Mouse (Mus musculus): ENCODE measurements around the gene Atp2a2. TPM values are rescaled to one million over a fixed set of nuclear protein-coding genes. Genes with fewer than 3 reads are reported as not detected.
"Not testable (repeated sequence)": the region's sequence is repeated elsewhere in the genome, so short reads cannot be mapped to it uniquely, and the experiment has no call there.

The Atp2a2 gene
- polyA plus RNA-seq, 1 experiment from 2014 or later = 255 TPM

- 90% methylated on average over 8 of the region's 8 CpGs for WGBS (ENCODE audit: insufficient replicate concordance)
These were observed 70.8 kb downstream of the Atp2a2 start for GRCm38 (mm10) chr5:122431221-122431620.

GRCm38 (mm10) chr5:122430036-122430775 lies 71.8 kb downstream of the Atp2a2 start:
- Histone ChIP-seq H3K36me3 (ENCODE audit: control insufficient read depth, insufficient read depth, low read length) (peaks cover 46% of the 10 kb centered on the region), H3K9ac (ENCODE audit: low read depth, low read length) (no peak overlapping the region), H3K4me3 (ENCODE audit: low read depth, low read length) (no peak overlapping the region), H3K27me3 (ENCODE audit: control insufficient read depth, insufficient read depth, low read length) (no peaks in the 10 kb centered on the region), H3K9me3 (replicated peaks; ENCODE audit: control insufficient read depth, low read length) (no peaks in the 10 kb centered on the region), H3K27ac (ENCODE audit: low read depth, low read length) (no peak overlapping the region), H3K4me2 (no peak overlapping the region), H3K4me1 (ENCODE audit: control insufficient read depth, insufficient read depth, low read length) (no peaks in the 10 kb centered on the region)
- no peak for ATAC-seq (replicated peaks; ENCODE audit: insufficient number of reproducible peaks, low FRiP score, low TSS enrichment)
- 90% methylated on average over 4 of the region's 4 CpGs for WGBS (ENCODE audit: insufficient replicate concordance)

More at GRCm38 (mm10) chr5:122431221-122431620, 70.8 kb downstream of the Atp2a2 start:
- Histone ChIP-seq H3K4me3 (ENCODE audit: low read depth, low read length) (no peak overlapping the region), H3K27me3 (ENCODE audit: control insufficient read depth, insufficient read depth, low read length) (no peaks in the 10 kb centered on the region), H3K9me3 (replicated peaks; ENCODE audit: control insufficient read depth, low read length) (no peaks in the 10 kb centered on the region), H3K9ac (ENCODE audit: low read depth, low read length) (no peak overlapping the region), H3K36me3 (ENCODE audit: control insufficient read depth, insufficient read depth, low read length) (peaks cover 51% of the 10 kb centered on the region), H3K4me2 (no peak overlapping the region), H3K4me1 (ENCODE audit: control insufficient read depth, insufficient read depth, low read length) (no peaks in the 10 kb centered on the region), H3K27ac (ENCODE audit: low read depth, low read length) (no peak overlapping the region)
- no peak for ATAC-seq (replicated peaks; ENCODE audit: insufficient number of reproducible peaks, low FRiP score, low TSS enrichment)

- H3K36me3 ChIP-seq (ENCODE audit: control insufficient read depth, insufficient read depth, low read length) = peaks cover 25% of the 10 kb centered on the region
- H3K4me3 ChIP-seq (ENCODE audit: low read depth, low read length) = no peak overlapping the region
- no peak for ATAC-seq (replicated peaks; ENCODE audit: insufficient number of reproducible peaks, low FRiP score, low TSS enrichment)
- H3K27ac ChIP-seq (ENCODE audit: low read depth, low read length) = no peak overlapping the region
- WGBS (ENCODE audit: insufficient replicate concordance) = 81% methylated on average over 2 of the region's 2 CpGs
- no peak overlapping the region for H3K9ac ChIP-seq (ENCODE audit: low read depth, low read length)
- no peak overlapping the region for H3K4me2 ChIP-seq
- H3K27me3 ChIP-seq (ENCODE audit: control insufficient read depth, insufficient read depth, low read length) = no peaks in the 10 kb centered on the region
- H3K9me3 ChIP-seq (replicated peaks; ENCODE audit: control insufficient read depth, low read length) = no peaks in the 10 kb centered on the region
- H3K4me1 ChIP-seq (ENCODE audit: control insufficient read depth, insufficient read depth, low read length) = peaks cover 9% of the 10 kb centered on the region
These were observed 76.5 kb downstream of the Atp2a2 start for GRCm38 (mm10) chr5:122425550-122425949.

GRCm38 (mm10) chr5:122423083-122423482 lies 78.9 kb downstream of the Atp2a2 start:
- no peaks in the 10 kb centered on the region for H3K27me3 ChIP-seq (ENCODE audit: control insufficient read depth, insufficient read depth, low read length)
- H3K9ac ChIP-seq (ENCODE audit: low read depth, low read length) = peak overlapping the region; percentile 98
- H3K4me3 ChIP-seq (ENCODE audit: low read depth, low read length) = peak overlapping the region; percentile 98
- WGBS (ENCODE audit: insufficient replicate concordance) = 27% methylated on average over 15 of the region's 15 CpGs
- H3K27ac ChIP-seq (ENCODE audit: low read depth, low read length) = no peak overlapping the region; the same call in 1 of the 2 replicates
- H3K4me1 ChIP-seq (ENCODE audit: control insufficient read depth, insufficient read depth, low read length) = peaks cover 9% of the 10 kb centered on the region
- H3K36me3 ChIP-seq (ENCODE audit: control insufficient read depth, insufficient read depth, low read length) = peaks cover 4% of the 10 kb centered on the region
- no peak for ATAC-seq (replicated peaks; ENCODE audit: insufficient number of reproducible peaks, low FRiP score, low TSS enrichment)
- H3K9me3 ChIP-seq (replicated peaks; ENCODE audit: control insufficient read depth, low read length) = no peaks in the 10 kb centered on the region
- peak overlapping the region; percentile 96 for H3K4me2 ChIP-seq

- under 1% methylated on average over 73 of the region's 73 CpGs for WGBS (ENCODE audit: insufficient replicate concordance)
- no peaks in the 10 kb centered on the region for H3K9me3 ChIP-seq (replicated peaks; ENCODE audit: control insufficient read depth, low read length)
- peak overlapping the region; percentile 98 for H3K4me3 ChIP-seq (ENCODE audit: low read depth, low read length)
- peak overlapping the region; percentile 84 for H3K27ac ChIP-seq (ENCODE audit: low read depth, low read length)
- H3K4me2 ChIP-seq = peak overlapping the region; percentile 96
- no peaks in the 10 kb centered on the region for H3K36me3 ChIP-seq (ENCODE audit: control insufficient read depth, insufficient read depth, low read length)
- ATAC-seq (replicated peaks; ENCODE audit: insufficient number of reproducible peaks, low FRiP score, low TSS enrichment) = peak; percentile 79
- peak overlapping the region; percentile 98 for H3K9ac ChIP-seq (ENCODE audit: low read depth, low read length)
- H3K27me3 ChIP-seq (ENCODE audit: control insufficient read depth, insufficient read depth, low read length) = no peaks in the 10 kb centered on the region
- H3K4me1 ChIP-seq (ENCODE audit: control insufficient read depth, insufficient read depth, low read length) = peaks cover 9% of the 10 kb centered on the region
These were observed 79.7 kb downstream of the Atp2a2 start for GRCm38 (mm10) chr5:122422071-122422964.

GRCm38 (mm10) chr5:122421271-122422068 lies 80.6 kb downstream of the Atp2a2 start, which contains the start of gene Anapc7:
Gene Anapc7, plus strand, starts transcription at chr5:122421693.
- Histone ChIP-seq H3K36me3 (ENCODE audit: control insufficient read depth, insufficient read depth, low read length) (no peaks in the 10 kb centered on the region), H3K4me3 (ENCODE audit: low read depth, low read length) (peak within 1 kb of the TSS; percentile 98), H3K4me2 (peak within 1 kb of the TSS; percentile 96), H3K27me3 (ENCODE audit: control insufficient read depth, insufficient read depth, low read length) (no peaks in the 10 kb centered on the region), H3K9me3 (replicated peaks; ENCODE audit: control insufficient read depth, low read length) (no peaks in the 10 kb centered on the region), H3K27ac (ENCODE audit: low read depth, low read length) (peak within 1 kb of the TSS; percentile 84), H3K9ac (ENCODE audit: low read depth, low read length) (peak within 1 kb of the TSS; percentile 98), H3K4me1 (ENCODE audit: control insufficient read depth, insufficient read depth, low read length) (peaks cover 9% of the 10 kb centered on the region)
- 0 out of 2 replicates have a peak, but pooled peaks have one; percentile 40 for ATAC-seq (replicated peaks; ENCODE audit: insufficient number of reproducible peaks, low FRiP score, low TSS enrichment)
- 22% methylated on average over 17 of the region's 17 CpGs for WGBS (ENCODE audit: insufficient replicate concordance)

- ATAC-seq (replicated peaks; ENCODE audit: insufficient number of reproducible peaks, low FRiP score, low TSS enrichment); H3K36me3 ChIP-seq (ENCODE audit: control insufficient read depth, insufficient read depth, low read length); H3K9me3 ChIP-seq (replicated peaks; ENCODE audit: control insufficient read depth, low read length); H3K27me3 ChIP-seq (ENCODE audit: control insufficient read depth, insufficient read depth, low read length); H3K4me1 ChIP-seq (ENCODE audit: control insufficient read depth, insufficient read depth, low read length); H3K4me3 ChIP-seq (ENCODE audit: low read depth, low read length); H3K4me2 ChIP-seq; H3K9ac ChIP-seq (ENCODE audit: low read depth, low read length); H3K27ac ChIP-seq (ENCODE audit: low read depth, low read length): not testable (repeated sequence)
- WGBS (ENCODE audit: insufficient replicate concordance) = 49% methylated on average over 4 of the region's 4 CpGs
These were observed 81.3 kb downstream of the Atp2a2 start for GRCm38 (mm10) chr5:122420676-122421075.

- no peak overlapping the region for H3K27ac ChIP-seq (ENCODE audit: low read depth, low read length)
- no peak overlapping the region for H3K4me3 ChIP-seq (ENCODE audit: low read depth, low read length)
- H3K4me2 ChIP-seq = no peak overlapping the region
- no peaks in the 10 kb centered on the region for H3K27me3 ChIP-seq (ENCODE audit: control insufficient read depth, insufficient read depth, low read length)
- H3K36me3 ChIP-seq (ENCODE audit: control insufficient read depth, insufficient read depth, low read length) = 0 out of 2 replicates have a peak, but pooled peaks cover 1% of the 10 kb centered on the region
- 81% methylated on average over 12 of the region's 12 CpGs for WGBS (ENCODE audit: insufficient replicate concordance)
- H3K9me3 ChIP-seq (replicated peaks; ENCODE audit: control insufficient read depth, low read length) = no peaks in the 10 kb centered on the region
- no peak for ATAC-seq (replicated peaks; ENCODE audit: insufficient number of reproducible peaks, low FRiP score, low TSS enrichment)
- no peaks in the 10 kb centered on the region for H3K4me1 ChIP-seq (ENCODE audit: control insufficient read depth, insufficient read depth, low read length)
- H3K9ac ChIP-seq (ENCODE audit: low read depth, low read length) = no peak overlapping the region
These were observed 86.6 kb downstream of the Atp2a2 start for GRCm38 (mm10) chr5:122415465-122415864.

All from heart, embryonic 11.5 days (tissue).